17 mouse cellular contexts compared by ENCODE assay signal in genomic region chr11:7237712-7238111, GRCm38 (mm10). TPM values are rescaled to one million over a fixed set of nuclear protein-coding genes. Genes with fewer than 3 reads are reported as not detected.
A peak's percentile ranks its signal among the peaks of the same experiment; 100 is the strongest.
DNase-seq lines count a peak whose midpoint lies in the region; ATAC-seq and TF ChIP-seq lines count a peak whose summit lies in the region.
"Had no signal": no experiment of that assay in that cellular context is flagged by ENCODE, and none has a peak within 500 bp of the region (broad histone marks: within the 10 kb centered on the region; RNA-seq: fewer than 3 reads in every experiment).

No protein-coding gene starts in this region.

- TF ChIP-seq CTCF in heart, postnatal 0 days (IDR thresholded peaks at IDR 0.05; ENCODE audit: low read depth) = no peak

- H3K27ac ChIP-seq in heart, postnatal 0 days (ENCODE audit: low read depth) = peak overlapping the region; percentile 51; the same call in 1 of the 2 replicates
- H3K27ac ChIP-seq: lung, embryonic 15.5 days had no signal

- ATAC-seq in heart, postnatal 0 days (ENCODE audit: insufficient read depth, low read depth) = peak; percentile 69
- no peak for ATAC-seq in erythroid progenitor cell, adult 5-6 weeks (replicated peaks; ENCODE audit: low FRiP score, poor library complexity, severe bottlenecking)
- ATAC-seq: hindbrain, embryonic 16.5 days had no signal

- H3K36me3 ChIP-seq in heart, postnatal 0 days (replicated peaks; ENCODE audit: control insufficient read depth, insufficient read depth, low read length) = no peaks in the 10 kb centered on the region
- H3K36me3 ChIP-seq: lung, embryonic 15.5 days had no signal

- no peak overlapping the region for H3K4me2 ChIP-seq in heart, postnatal 0 days (ENCODE audit: low read depth, low read length)
- H3K4me2 ChIP-seq: lung, embryonic 15.5 days; midbrain, embryonic 11.5 days had no signal

- TF ChIP-seq EP300 in heart, postnatal 0 days (IDR thresholded peaks at IDR 0.05; ENCODE audit: low read depth) = no peak

- H3K27me3 ChIP-seq in heart, postnatal 0 days (ENCODE audit: control insufficient read depth, insufficient read depth, low read length) = no peaks in the 10 kb centered on the region
- H3K27me3 ChIP-seq: lung, embryonic 15.5 days had no signal

- peak; percentile 31 for DNase-seq in adrenal gland, adult 2 months
- DNase-seq in adrenal gland, adult 18-20 months (ENCODE audit: low spot score in 2 of 2) = no peak
- peak; percentile 69 for DNase-seq in heart, postnatal 0 days (ENCODE audit: low spot score)
- no peak for DNase-seq in heart, postnatal 4 days
- peak; percentile 52 for DNase-seq in urinary bladder, postnatal 14 days (ENCODE audit: low spot score)
- DNase-seq in urinary bladder, postnatal 10 days (ENCODE audit: low spot score) = no peak
- no peak for DNase-seq in kidney, adult 9 months
- DNase-seq: cerebellum, postnatal 36 days; gastrocnemius, postnatal 36 days; kidney, postnatal 10 days had no signal

- H3K4me3 ChIP-seq in heart, postnatal 0 days (ENCODE audit: low read depth, low read length) = no peak overlapping the region
- H3K4me3 ChIP-seq: lung, embryonic 15.5 days had no signal

- 43% methylated on average over 6 of the region's 6 CpGs for WGBS in heart, postnatal 0 days

- H3K9me3 ChIP-seq in heart, postnatal 0 days (replicated peaks; ENCODE audit: control insufficient read depth, low read length) = no peaks in the 10 kb centered on the region
- H3K9me3 ChIP-seq: lung, embryonic 15.5 days had no signal

- H3K4me1 ChIP-seq in heart, postnatal 0 days (ENCODE audit: control insufficient read depth, insufficient read depth) = no peaks in the 10 kb centered on the region
- H3K4me1 ChIP-seq: lung, embryonic 15.5 days had no signal

- H3K9ac ChIP-seq in heart, postnatal 0 days (replicated peaks; ENCODE audit: low read depth, low read length) = no peak overlapping the region
- H3K9ac ChIP-seq: lung, embryonic 15.5 days had no signal

RNA-seq across cellular contexts. Expression of gene Igfbp3, which starts 24.0 kb away (rescaled TPM):
- total RNA-seq in adrenal gland, adult 2 months (2021) = 10 to 100 TPM; 55.1 to 85.9 TPM
- polyA plus RNA-seq in adrenal gland, adult 2 months (2012; rRNA removed) = 197 and 237 TPM in 2 replicates
- total RNA-seq in adrenal gland, adult 18-20 months (2021) = 10 to 100 TPM; 49.2 to 73.6 TPM
- 46.5 and 59.5 TPM in 2 replicates for total RNA-seq in heart, postnatal 0 days (2014; rRNA removed; ENCODE audit: low replicate concordance)
- 17.2 and 18.1 TPM in 2 replicates for polyA plus RNA-seq in heart, postnatal 0 days (2015; fragmentation: Nextera tagmentation; extraction: Ambion mirVana)
- total RNA-seq in heart, postnatal 4 days (2021) = 10 to 100 TPM; 19.2 to 23.6 TPM
- 1.1 TPM in 1 of 2 replicates, not detected in the other for total RNA-seq in erythroid progenitor cell, adult 5-6 weeks (2015; ENCODE audit: low replicate concordance)
- not detected in 2 replicates for total RNA-seq in erythroid progenitor cell, adult 5-6 weeks (2017; ENCODE audit: low replicate concordance)

RNA-seq across cellular contexts. Expression of gene Igfbp1, which starts 40.1 kb away (rescaled TPM):
- total RNA-seq in adrenal gland, adult 2 months (2021) = under 1 TPM in 1 of 2 experiments, not detected in 1; 0.43 TPM
- polyA plus RNA-seq in adrenal gland, adult 2 months (2012; rRNA removed) = 0.15 TPM in 1 of 2 replicates, not detected in the other
- total RNA-seq in adrenal gland, adult 18-20 months (2021) = not detected
- total RNA-seq in heart, postnatal 0 days (2014; rRNA removed; ENCODE audit: low replicate concordance) = 2.7 and 10.6 TPM in 2 replicates
- not detected in 2 replicates for polyA plus RNA-seq in heart, postnatal 0 days (2015; fragmentation: Nextera tagmentation; extraction: Ambion mirVana)
- not detected for total RNA-seq in heart, postnatal 4 days (2021)
- not detected in 2 replicates for total RNA-seq in erythroid progenitor cell, adult 5-6 weeks (2015; ENCODE audit: low replicate concordance)
- not detected in 2 replicates for total RNA-seq in erythroid progenitor cell, adult 5-6 weeks (2017; ENCODE audit: low replicate concordance)
- total RNA-seq: ES-E14; gastrocnemius, postnatal 36 days; left cerebral cortex, postnatal 25 days had no signal

RNA-seq across cellular contexts. Expression of gene Gm11985, which starts 49.3 kb away (rescaled TPM):
- not detected for total RNA-seq in adrenal gland, adult 2 months (2021)
- not detected in 2 replicates for polyA plus RNA-seq in adrenal gland, adult 2 months (2012; rRNA removed)
- not detected for total RNA-seq in adrenal gland, adult 18-20 months (2021)
- total RNA-seq in heart, postnatal 0 days (2014; rRNA removed; ENCODE audit: low replicate concordance) = not detected in 2 replicates
- not detected in 2 replicates for polyA plus RNA-seq in heart, postnatal 0 days (2015; fragmentation: Nextera tagmentation; extraction: Ambion mirVana)
- total RNA-seq in heart, postnatal 4 days (2021) = not detected
- not detected in 2 replicates for total RNA-seq in erythroid progenitor cell, adult 5-6 weeks (2015; ENCODE audit: low replicate concordance)
- not detected in 2 replicates for total RNA-seq in erythroid progenitor cell, adult 5-6 weeks (2017; ENCODE audit: low replicate concordance)
- total RNA-seq: ES-E14; gastrocnemius, postnatal 36 days; layer of hippocampus, postnatal 10 days; left cerebral cortex, postnatal 25 days had no signal
- polyA plus RNA-seq: hindbrain, embryonic 16.5 days; lung, embryonic 15.5 days; midbrain, embryonic 11.5 days had no signal

Comparison
In these comparisons a context has a peak if more than half of its experiments do, and no peak if none do; other contexts are left out.
1. DNase-seq: peak in adrenal gland, adult 2 months (single experiment), heart, postnatal 0 days (single experiment) and urinary bladder, postnatal 14 days (single experiment); none in adrenal gland, adult 18-20 months (0 of 2), heart, postnatal 4 days (single experiment), urinary bladder, postnatal 10 days (single experiment) and kidney, adult 9 months (single experiment).
2. RNA of gene Igfbp3, which starts 24.0 kb away (total RNA-seq): 55.1 to 85.9 TPM in adrenal gland, adult 2 months, 49.2 to 73.6 TPM in adrenal gland, adult 18-20 months, 46.5 to 59.5 TPM in heart, postnatal 0 days and 19.2 to 23.6 TPM in heart, postnatal 4 days; 1.1 TPM in erythroid progenitor cell, adult 5-6 weeks; every median in the first group is over 4 times any median in the second.